Mouse (Mus musculus) cortical plate, adult 2 months (tissue): Measurements from ENCODE around the gene Pou3f3.
A peak's percentile ranks its signal among the peaks of the same experiment; 100 is the strongest.

Experiments used
- CTCF ChIP-seq: fragments of 200-500 bp; IDR thresholded peaks from 2 replicates; pipeline ENCODE4 v1.5.1; 2011; ENCODE audit warnings: mild to moderate bottlenecking, control low read depth, low read length; ENCODE audit not compliant: insufficient read depth; ENCODE audit errors: extremely low read depth
- POLR2A ChIP-seq: fragments of 200-500 bp; IDR thresholded peaks from 2 replicates; pipeline ENCODE4 v1.6.1; 2011; ENCODE audit warnings: mild to moderate bottlenecking, low read length, control low read depth; ENCODE audit not compliant: insufficient read depth; ENCODE audit errors: extremely low read depth

GRCm38 (mm10) chr1:42693101-42693715 is 2.4 kb upstream of the Pou3f3 start:
- TF ChIP-seq POLR2A (0 out of 2 replicates have a peak, but pooled peaks have one; percentile 35), CTCF (no peak)
